Mouse (Mus musculus) cerebellum, postnatal 36 days (tissue): ENCODE data around the gene Gm28710.

Source experiments
- DNase-seq, 2 experiments: peaks; one replicate each; pipeline ENCODE4 v3.0.0; 2021 to 2022; ENCODE audit warnings: mixed read lengths in 2 of 2

Gene Gm28710

GRCm38 (mm10) chr5:16791243-16791860, at the start of gene Gm28710:
Gm28710 (plus strand) TSS chr5:16791810.
- no peak for DNase-seq

DNA sequence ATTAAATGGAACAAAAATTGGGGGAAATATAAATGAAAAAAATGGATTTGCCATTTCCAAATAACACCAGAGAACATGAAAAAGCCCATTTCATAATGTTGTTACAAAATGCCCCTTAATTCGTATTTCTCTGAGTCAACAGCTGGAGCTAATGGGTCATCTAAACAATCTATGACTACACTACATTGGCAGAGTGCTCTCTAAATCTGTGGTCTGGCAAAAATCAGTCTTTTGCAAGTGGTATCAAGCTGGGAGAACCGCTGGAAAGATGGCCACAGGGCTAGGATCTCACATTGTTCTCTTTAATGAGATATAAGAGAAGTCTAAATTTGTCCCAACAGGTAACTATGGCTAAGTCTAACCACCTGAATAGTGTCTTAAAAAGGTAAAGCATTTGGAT, 14.4 kb upstream of the Gm28710 start:
- no peak for DNase-seq

GRCm38 (mm10) chr5:16778610-16779172, 12.9 kb upstream of the Gm28710 start:
- DNase-seq: no peak

GRCm38 (mm10) chr5:16785627-16786026, 6.0 kb upstream of the Gm28710 start:
- no peak for DNase-seq

GRCm38 (mm10) chr5:16794972-16795371, 3.4 kb downstream of the Gm28710 start:
- DNase-seq: no peak

GRCm38 (mm10) chr5:16802726-16803125, 11.1 kb downstream of the Gm28710 start:
- no peak for DNase-seq

GRCm38 (mm10) chr5:16838991-16839390, 47.4 kb downstream of the Gm28710 start:
- DNase-seq: no peak

- DNase-seq: peak; percentile 5 to 16
Observed at GRCm38 (mm10) chr5:16869309-16869915, 77.8 kb downstream of the Gm28710 start.

GRCm38 (mm10) chr5:16894161-16894560, 102.6 kb downstream of the Gm28710 start:
- no peak for DNase-seq

DNA sequence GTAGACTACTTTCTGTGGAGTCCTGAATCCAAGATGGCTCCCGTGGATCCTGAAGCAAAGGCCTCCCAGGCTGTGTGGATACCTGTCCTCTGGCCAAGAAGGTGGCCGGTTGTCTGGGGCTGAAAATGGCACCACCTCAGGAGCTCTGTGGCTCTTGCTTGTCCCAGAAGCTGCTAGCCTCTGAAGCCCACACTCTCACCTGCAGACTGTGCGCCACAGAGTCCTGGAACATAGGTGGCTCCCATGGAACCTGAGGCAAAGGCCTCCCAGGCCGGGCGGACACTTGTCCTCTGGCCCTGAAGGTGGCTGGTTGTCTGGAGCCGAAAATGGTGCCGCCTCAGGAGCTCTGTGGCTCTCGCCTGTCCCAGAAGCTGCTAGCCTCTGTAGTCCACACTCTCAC, 128.2 kb downstream of the Gm28710 start:
- no peak for DNase-seq

DNA sequence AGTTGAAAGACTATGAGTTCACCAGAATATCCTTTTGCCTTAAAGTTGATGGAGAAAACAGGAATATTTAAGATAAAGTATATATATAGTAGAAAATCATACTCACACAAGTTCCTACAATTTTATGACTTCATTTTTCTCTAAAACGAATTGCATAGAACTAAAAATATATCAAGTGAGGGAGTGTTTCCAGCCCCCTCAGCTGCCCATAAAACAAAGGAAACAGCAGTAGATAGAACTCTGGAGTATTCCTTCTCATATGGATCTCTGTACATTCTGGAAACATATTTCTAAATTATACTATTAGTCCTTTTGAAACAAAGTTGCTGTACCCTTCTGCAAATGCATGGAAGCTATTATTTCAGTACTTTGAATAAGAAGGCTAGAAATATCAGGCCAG, 130.9 kb downstream of the Gm28710 start:
- DNase-seq: no peak
